Mouse (Mus musculus): ENCODE measurements around the gene Dmrta2. TPM values are rescaled to one million over a fixed set of nuclear protein-coding genes. Genes with fewer than 3 reads are reported as not detected.

The Dmrta2 gene
- polyA plus RNA-seq, 1 experiment: 0.93 TPM

GRCm38 (mm10) chr4:109979461-109980320 lies 1.8 kb downstream of the Dmrta2 start:
- H3K27ac ChIP-seq (ENCODE audit: insufficient read depth, low read depth, low read length): no peak overlapping the region
- peaks cover 29% of the 10 kb centered on the region for H3K4me1 ChIP-seq (ENCODE audit: control insufficient read depth, insufficient read depth, insufficient read length, low read length)
- WGBS: 3% methylated on average over 66 of the region's 66 CpGs
- no peak for TF ChIP-seq POLR2A (IDR thresholded peaks at IDR 0.05; ENCODE audit: low read depth, low read length)
- TF ChIP-seq CTCF (IDR thresholded peaks at IDR 0.05; ENCODE audit: extremely low read depth, insufficient read length, insufficient replicate concordance, low read depth, low read length): no peak
- 0 out of 2 replicates have a peak overlapping the region, but pooled peaks have one; percentile 15 for H3K4me3 ChIP-seq (ENCODE audit: low read depth, low read length)
- H3K27me3 ChIP-seq (ENCODE audit: control insufficient read depth, insufficient read depth, low read length): peaks cover 98% of the 10 kb centered on the region
- no peaks in the 10 kb centered on the region for H3K36me3 ChIP-seq (ENCODE audit: control insufficient read depth, insufficient read depth, low read length)

- H3K4me3 ChIP-seq (ENCODE audit: low read depth, low read length): no peak overlapping the region
Observed at GRCm38 (mm10) chr4:109980321-109981082, 2.6 kb downstream of the Dmrta2 start.

GRCm38 (mm10) chr4:109981083-109981870 lies 3.4 kb downstream of the Dmrta2 start:
- H3K27me3 ChIP-seq (ENCODE audit: control insufficient read depth, insufficient read depth, low read length): peaks cover 97% of the 10 kb centered on the region
- TF ChIP-seq CTCF (IDR thresholded peaks at IDR 0.05; ENCODE audit: extremely low read depth, insufficient read length, insufficient replicate concordance, low read depth, low read length) (no peak), POLR2A (IDR thresholded peaks at IDR 0.05; ENCODE audit: low read depth, low read length) (no peak)
- H3K4me1 ChIP-seq (ENCODE audit: control insufficient read depth, insufficient read depth, insufficient read length, low read length): peaks cover 29% of the 10 kb centered on the region
- H3K4me3 ChIP-seq (ENCODE audit: low read depth, low read length): peak overlapping the region; percentile 41
- H3K27ac ChIP-seq (ENCODE audit: insufficient read depth, low read depth, low read length): no peak overlapping the region
- no peaks in the 10 kb centered on the region for H3K36me3 ChIP-seq (ENCODE audit: control insufficient read depth, insufficient read depth, low read length)
- WGBS: 4% methylated on average over 37 of the region's 37 CpGs

More at GRCm38 (mm10) chr4:109980321-109981082, 2.6 kb downstream of the Dmrta2 start:
- WGBS: 15% methylated on average over 29 of the region's 29 CpGs
- H3K4me1 ChIP-seq (ENCODE audit: control insufficient read depth, insufficient read depth, insufficient read length, low read length): peaks cover 29% of the 10 kb centered on the region
- no peak for TF ChIP-seq POLR2A (IDR thresholded peaks at IDR 0.05; ENCODE audit: low read depth, low read length)
- TF ChIP-seq CTCF (IDR thresholded peaks at IDR 0.05; ENCODE audit: extremely low read depth, insufficient read length, insufficient replicate concordance, low read depth, low read length): no peak
- no peaks in the 10 kb centered on the region for H3K36me3 ChIP-seq (ENCODE audit: control insufficient read depth, insufficient read depth, low read length)
- H3K27me3 ChIP-seq (ENCODE audit: control insufficient read depth, insufficient read depth, low read length): peaks cover 98% of the 10 kb centered on the region
- H3K27ac ChIP-seq (ENCODE audit: insufficient read depth, low read depth, low read length): no peak overlapping the region

- TF ChIP-seq CTCF (IDR thresholded peaks at IDR 0.05; ENCODE audit: extremely low read depth, insufficient read length, insufficient replicate concordance, low read depth, low read length): no peak
- TF ChIP-seq POLR2A (IDR thresholded peaks at IDR 0.05; ENCODE audit: low read depth, low read length): no peak
- Histone ChIP-seq H3K4me1 (ENCODE audit: control insufficient read depth, insufficient read depth, insufficient read length, low read length) (peaks cover 29% of the 10 kb centered on the region), H3K27me3 (ENCODE audit: control insufficient read depth, insufficient read depth, low read length) (peaks cover 98% of the 10 kb centered on the region), H3K36me3 (ENCODE audit: control insufficient read depth, insufficient read depth, low read length) (no peaks in the 10 kb centered on the region), H3K4me3 (ENCODE audit: low read depth, low read length) (peak overlapping the region; percentile 41), H3K27ac (ENCODE audit: insufficient read depth, low read depth, low read length) (no peak overlapping the region)
- WGBS: 3% methylated on average over 99 of the region's 99 CpGs
Observed at GRCm38 (mm10) chr4:109981871-109982680, 4.2 kb downstream of the Dmrta2 start.

GRCm38 (mm10) chr4:109982681-109983265 lies 4.9 kb downstream of the Dmrta2 start:
- peak overlapping the region; percentile 41 for H3K4me3 ChIP-seq (ENCODE audit: low read depth, low read length)
- H3K36me3 ChIP-seq (ENCODE audit: control insufficient read depth, insufficient read depth, low read length): no peaks in the 10 kb centered on the region

More at GRCm38 (mm10) chr4:109982681-109983265, 4.9 kb downstream of the Dmrta2 start:
- TF ChIP-seq CTCF (IDR thresholded peaks at IDR 0.05; ENCODE audit: extremely low read depth, insufficient read length, insufficient replicate concordance, low read depth, low read length) (no peak), POLR2A (IDR thresholded peaks at IDR 0.05; ENCODE audit: low read depth, low read length) (no peak)
- H3K27ac ChIP-seq (ENCODE audit: insufficient read depth, low read depth, low read length): no peak overlapping the region
- peaks cover 97% of the 10 kb centered on the region for H3K27me3 ChIP-seq (ENCODE audit: control insufficient read depth, insufficient read depth, low read length)
- peaks cover 24% of the 10 kb centered on the region for H3K4me1 ChIP-seq (ENCODE audit: control insufficient read depth, insufficient read depth, insufficient read length, low read length)
- 9% methylated on average over 30 of the region's 30 CpGs for WGBS

Data from small intestine, adult 2 months (tissue).